Mouse (Mus musculus): ENCODE results near the gene Ywhab.

The Ywhab gene

DNA sequence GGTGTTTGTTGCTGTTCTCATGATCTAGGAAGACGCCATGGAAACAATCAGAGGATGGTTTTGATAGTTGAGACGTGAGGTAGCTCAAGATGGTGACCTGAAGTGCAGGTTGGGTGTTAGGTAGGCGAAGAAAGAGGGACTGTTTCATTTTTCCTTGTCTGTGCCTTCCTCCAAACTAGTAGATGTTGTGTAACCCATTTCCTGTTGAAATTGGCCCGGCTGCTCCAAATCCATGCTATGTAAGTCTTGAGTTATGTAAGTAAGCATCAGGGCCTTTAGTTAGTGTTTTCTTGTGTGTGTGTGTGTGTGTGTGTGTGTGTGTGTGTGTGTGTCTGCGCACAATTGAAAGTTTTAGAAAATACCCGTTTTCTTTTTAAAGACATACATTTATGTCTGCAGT is 14.5 kb downstream of the Ywhab start:
- DNase-seq (ENCODE audit: low read depth): no peak

DNA sequence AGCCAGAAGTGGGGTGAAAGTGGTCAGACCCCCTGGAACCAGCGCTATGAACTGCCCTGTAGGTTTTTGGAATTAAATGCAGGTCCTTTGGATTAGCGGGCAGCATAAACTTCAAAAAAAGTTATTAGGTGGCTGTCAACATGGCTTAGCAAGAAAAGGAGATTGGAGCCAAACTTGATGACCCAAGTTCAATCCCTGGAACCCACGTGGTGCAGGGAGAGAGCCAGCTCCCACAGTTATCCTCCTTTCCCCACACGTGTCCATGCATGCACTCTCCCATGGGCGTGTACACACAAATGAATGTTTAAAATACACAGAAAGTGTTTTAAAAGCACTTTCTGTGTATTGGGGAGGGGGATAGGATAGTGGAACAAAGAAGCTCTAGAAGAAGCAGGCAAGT is 15.7 kb downstream of the Ywhab start:
- DNase-seq (ENCODE audit: low read depth): no peak

DNA sequence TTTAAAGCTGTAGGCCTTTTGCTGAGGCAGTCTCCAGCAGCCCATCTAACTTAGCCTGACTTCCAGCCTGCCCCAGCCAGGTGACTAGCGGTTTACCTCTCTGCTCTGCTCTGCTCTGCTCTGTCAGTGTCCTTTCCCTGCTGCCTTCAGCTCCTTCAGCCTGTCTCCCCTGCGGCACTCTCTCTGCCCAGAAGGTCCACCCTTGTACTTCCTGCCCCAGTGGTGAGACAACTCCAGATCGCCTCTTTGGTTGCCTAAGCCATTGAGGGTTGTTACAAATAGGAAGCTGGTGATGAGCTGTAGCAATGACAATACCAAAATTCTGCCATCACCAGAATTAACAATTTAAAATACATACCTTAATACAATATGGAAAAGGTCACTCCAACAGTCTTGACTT is 16.2 kb downstream of the Ywhab start:
- DNase-seq (ENCODE audit: low read depth): no peak

DNA sequence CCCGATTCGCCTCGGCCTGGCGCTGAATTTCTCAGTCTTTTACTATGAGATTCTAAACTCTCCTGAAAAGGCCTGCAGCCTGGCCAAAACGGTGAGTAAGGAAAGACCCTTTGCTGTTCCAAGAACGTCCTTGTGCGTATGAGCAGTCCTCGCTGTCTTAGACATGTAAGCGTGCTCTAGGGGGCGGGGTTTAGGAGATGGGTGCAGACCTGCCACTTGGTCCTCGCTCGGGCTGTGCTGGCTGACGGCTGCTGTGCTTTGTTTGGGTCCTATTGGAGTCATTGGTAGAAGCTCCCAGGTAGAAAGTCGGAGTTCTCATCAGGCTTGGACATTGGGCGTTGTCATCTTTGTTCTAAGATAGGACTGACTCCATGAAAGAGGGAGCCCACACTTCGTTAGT is 20.5 kb downstream of the Ywhab start:
- DNase-seq (ENCODE audit: low read depth): no peak

GRCm38 (mm10) chr2:164018910-164019309 is 24.1 kb downstream of the Ywhab start:
- peak; percentile 27 for DNase-seq (ENCODE audit: low read depth)

DNA sequence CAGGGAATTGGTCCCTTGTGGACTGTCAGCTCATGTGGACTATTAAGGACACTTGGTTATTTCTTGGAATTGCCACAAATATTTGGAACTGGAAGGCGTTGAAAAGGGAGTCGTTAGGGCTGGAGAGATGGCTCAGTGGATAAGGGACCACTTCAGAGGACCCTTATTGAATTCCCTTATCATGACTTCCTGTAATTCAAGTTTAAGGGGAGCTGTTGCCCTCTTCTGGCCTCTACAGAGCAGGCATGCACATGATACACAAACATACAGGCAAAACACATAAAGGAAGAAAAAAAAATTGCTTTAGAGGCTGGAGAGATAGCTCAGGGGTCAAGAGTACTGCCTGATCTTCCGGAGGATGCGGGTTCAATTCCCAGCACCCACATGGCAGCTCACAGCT is 25.2 kb downstream of the Ywhab start:
- no peak for DNase-seq (ENCODE audit: low read depth)

DNA sequence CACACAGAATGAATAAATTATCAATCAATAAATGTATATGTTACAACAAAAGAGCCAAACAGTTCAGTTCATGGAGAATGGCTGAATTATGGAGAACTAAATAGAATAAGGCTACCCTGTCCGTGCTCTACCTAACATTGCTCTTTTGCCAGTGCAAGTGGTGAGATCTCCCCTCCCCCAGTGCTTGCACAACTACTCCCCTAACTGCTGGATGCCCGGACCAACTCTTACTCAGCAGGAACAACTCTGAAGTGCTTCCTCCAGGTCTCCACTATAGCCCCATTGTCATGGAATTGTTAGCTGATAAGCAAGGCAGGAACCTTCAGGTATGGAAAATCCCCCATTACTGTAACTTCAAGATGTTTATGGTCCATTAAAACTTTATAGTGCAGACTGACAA is 27.3 kb downstream of the Ywhab start:
- no peak for DNase-seq (ENCODE audit: low read depth)

- DNase-seq (ENCODE audit: low read depth): no peak
These were observed 30.4 kb downstream of the Ywhab start, which contains the start of gene Pabpc1l for GRCm38 (mm10) chr2:164025150-164025549. Gene Pabpc1l (plus strand): TSS chr2:164025450.

DNA sequence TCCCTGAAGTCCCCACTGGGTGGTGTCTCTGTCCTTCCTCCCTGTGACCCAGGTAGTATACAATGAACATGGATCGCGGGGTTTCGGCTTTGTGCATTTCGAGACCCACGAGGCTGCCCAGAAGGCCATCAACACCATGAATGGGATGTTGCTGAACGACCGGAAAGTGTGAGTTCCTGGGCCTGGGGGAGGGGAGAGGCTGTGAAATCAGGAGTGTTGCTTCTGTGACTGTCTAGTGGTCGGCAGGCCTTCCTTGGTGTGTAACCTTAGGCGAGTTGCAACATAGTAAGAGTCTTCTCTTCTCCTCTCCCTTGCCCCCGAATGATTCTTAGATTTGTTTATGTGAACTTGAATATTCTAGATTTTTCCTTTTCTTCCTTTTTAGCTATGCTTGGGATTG is 36.4 kb downstream of the Ywhab start:
- DNase-seq (ENCODE audit: low read depth): no peak

DNA sequence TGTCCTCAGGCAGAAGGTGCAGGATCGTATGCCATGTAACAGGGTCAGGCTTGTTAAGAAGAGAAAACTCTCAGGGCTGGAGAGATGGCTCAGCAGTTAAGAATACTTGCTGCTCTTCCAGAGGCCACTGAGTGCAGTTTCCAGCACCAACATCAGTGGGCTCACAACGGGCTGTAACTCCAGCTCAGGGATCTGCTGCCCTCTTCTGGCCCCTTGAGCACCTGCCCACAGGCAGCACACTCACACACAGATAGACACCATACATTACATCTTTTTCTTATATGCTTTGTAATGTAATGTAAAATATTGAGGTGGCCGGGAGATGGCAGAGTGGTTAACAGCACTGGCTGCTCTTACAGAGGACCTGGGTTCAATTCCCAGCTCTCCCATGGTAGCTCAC is 38.2 kb downstream of the Ywhab start:
- DNase-seq (ENCODE audit: low read depth): no peak

DNA sequence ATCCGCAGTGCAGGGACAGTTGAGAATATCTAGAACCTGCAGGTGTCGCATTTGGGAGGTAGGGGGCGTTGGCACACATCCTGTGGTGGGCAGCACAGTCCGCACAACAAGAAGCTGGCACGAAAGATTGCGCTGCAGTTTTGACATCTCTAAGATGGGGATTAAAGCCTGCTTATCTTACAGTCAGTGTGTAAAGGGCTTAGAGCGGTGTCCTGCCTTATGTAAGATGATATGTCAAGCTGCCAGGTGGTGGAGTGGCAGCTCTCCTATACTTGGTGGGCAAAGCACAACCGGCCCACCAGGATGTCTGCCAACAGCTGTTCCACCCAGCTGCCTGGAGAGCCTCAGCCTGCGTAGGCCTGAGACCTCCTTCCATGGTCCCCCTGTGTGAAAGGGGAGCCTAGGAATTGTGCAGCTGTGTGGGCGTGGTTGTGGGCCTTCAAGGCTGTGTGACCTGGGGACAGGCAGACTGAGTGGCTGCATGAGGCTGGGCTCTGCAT is 41.8 kb downstream of the Ywhab start:
- peak; percentile 24 for DNase-seq (ENCODE audit: low read depth)

- DNase-seq (ENCODE audit: low read depth): no peak
These were observed 43.8 kb downstream of the Ywhab start for GRCm38 (mm10) chr2:164038407-164039028.

- DNase-seq (ENCODE audit: low read depth): no peak
These were observed 46.2 kb downstream of the Ywhab start for GRCm38 (mm10) chr2:164040949-164041348.

GRCm38 (mm10) chr2:164041523-164041922 is 46.8 kb downstream of the Ywhab start:
- DNase-seq (ENCODE audit: low read depth): no peak

DNA sequence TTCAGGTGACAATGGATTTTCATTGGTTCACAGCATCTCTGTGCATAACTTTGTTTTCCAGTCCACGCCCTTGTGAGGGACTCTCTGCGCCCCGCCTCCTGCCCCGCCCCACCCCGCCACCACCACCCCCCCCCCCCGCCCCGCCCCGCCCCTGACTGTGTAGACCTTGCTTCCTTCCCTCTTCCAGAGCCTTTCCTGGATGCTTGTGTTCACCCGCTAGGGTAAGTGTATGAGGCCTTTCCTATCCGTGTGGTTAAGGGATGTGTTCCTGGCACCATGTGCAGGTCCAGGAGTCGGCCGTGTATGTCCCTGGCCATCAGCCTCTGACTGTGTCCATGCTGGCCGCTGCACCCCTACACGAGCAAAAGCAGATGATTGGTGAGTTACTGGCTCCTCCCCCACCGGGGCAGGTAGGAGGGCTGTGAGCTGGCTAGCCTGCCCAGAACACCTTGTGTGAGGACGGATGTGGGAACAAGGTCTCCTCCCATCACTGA is 52.5 kb downstream of the Ywhab start:
- peak; percentile 78 for DNase-seq (ENCODE audit: low read depth)

GRCm38 (mm10) chr2:164053767-164054166 is 59.0 kb downstream of the Ywhab start:
- DNase-seq (ENCODE audit: low read depth): no peak

DNA sequence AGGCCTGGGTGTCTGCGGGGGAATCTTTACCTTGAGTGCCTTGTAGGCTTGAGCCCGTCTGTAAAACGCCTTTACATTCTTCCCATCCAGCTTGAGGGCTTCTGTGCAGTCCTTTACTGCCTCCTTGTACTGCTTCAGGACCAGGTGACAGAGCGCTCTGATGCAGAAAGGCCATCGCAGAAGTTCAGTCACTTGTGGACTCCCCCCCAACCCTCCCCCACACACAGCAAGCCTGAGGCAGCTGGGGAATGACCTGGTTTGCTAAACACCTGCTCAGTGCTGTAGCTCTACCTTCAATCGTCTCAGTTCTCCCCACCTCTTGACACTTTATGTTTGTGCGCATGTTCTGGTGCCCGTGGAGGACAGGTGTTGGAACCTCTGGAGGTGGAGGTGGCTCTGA is 59.9 kb downstream of the Ywhab start:
- no peak for DNase-seq (ENCODE audit: low read depth)

GRCm38 (mm10) chr2:164059634-164060235 is 65.0 kb downstream of the Ywhab start:
- DNase-seq (ENCODE audit: low read depth): no peak

All from naive thymus-derived CD4-positive, alpha-beta T cell, adult 2 months (primary cell).